Mouse (Mus musculus) urinary bladder, postnatal 4 days (tissue): ENCODE measurements around the gene Rras2.

ENCODE experiments used
- DNase-seq, 2 experiments: peaks; one replicate each; pipeline ENCODE4 v3.0.0; 2021 to 2022; ENCODE audit warnings: low spot score in 2 of 2

Gene Rras2

GRCm38 (mm10) chr7:114028828-114029227 is 88.8 kb downstream of the Rras2 start:
- no peak for DNase-seq

- DNase-seq, result no peak
These were observed 90.2 kb downstream of the Rras2 start for GRCm38 (mm10) chr7:114027406-114027805.

GRCm38 (mm10) chr7:114026923-114027322 is 90.7 kb downstream of the Rras2 start:
- no peak for DNase-seq

GRCm38 (mm10) chr7:114020704-114021093 is 96.9 kb downstream of the Rras2 start:
- DNase-seq, result peak; percentile 49 to 75

- no peak for DNase-seq
These were observed 97.4 kb downstream of the Rras2 start for GRCm38 (mm10) chr7:114020057-114020703.

GRCm38 (mm10) chr7:114018861-114019260 is 98.7 kb downstream of the Rras2 start:
- no peak for DNase-seq

- no peak for DNase-seq
These were observed 101.3 kb downstream of the Rras2 start for GRCm38 (mm10) chr7:114016001-114016949.

- no peak for DNase-seq
These were observed 105.7 kb downstream of the Rras2 start for GRCm38 (mm10) chr7:114011726-114012443.

- DNase-seq, result no peak
These were observed 110.0 kb downstream of the Rras2 start for GRCm38 (mm10) chr7:114007565-114007964.

GRCm38 (mm10) chr7:114006456-114006855 is 111.1 kb downstream of the Rras2 start:
- no peak for DNase-seq

GRCm38 (mm10) chr7:114005499-114005898 is 112.1 kb downstream of the Rras2 start:
- no peak for DNase-seq

- DNase-seq, result no peak
These were observed 113.4 kb downstream of the Rras2 start for GRCm38 (mm10) chr7:114004171-114004570.

GRCm38 (mm10) chr7:113997675-113998354 is 119.8 kb downstream of the Rras2 start:
- no peak for DNase-seq
